Mouse (Mus musculus) lung, postnatal 4 days (tissue): ENCODE data around the gene Celsr3.

ENCODE experiments used
- DNase-seq, 2 experiments: peaks; one replicate each; pipeline ENCODE4 v3.0.0; 2021

Celsr3 gene

DNA sequence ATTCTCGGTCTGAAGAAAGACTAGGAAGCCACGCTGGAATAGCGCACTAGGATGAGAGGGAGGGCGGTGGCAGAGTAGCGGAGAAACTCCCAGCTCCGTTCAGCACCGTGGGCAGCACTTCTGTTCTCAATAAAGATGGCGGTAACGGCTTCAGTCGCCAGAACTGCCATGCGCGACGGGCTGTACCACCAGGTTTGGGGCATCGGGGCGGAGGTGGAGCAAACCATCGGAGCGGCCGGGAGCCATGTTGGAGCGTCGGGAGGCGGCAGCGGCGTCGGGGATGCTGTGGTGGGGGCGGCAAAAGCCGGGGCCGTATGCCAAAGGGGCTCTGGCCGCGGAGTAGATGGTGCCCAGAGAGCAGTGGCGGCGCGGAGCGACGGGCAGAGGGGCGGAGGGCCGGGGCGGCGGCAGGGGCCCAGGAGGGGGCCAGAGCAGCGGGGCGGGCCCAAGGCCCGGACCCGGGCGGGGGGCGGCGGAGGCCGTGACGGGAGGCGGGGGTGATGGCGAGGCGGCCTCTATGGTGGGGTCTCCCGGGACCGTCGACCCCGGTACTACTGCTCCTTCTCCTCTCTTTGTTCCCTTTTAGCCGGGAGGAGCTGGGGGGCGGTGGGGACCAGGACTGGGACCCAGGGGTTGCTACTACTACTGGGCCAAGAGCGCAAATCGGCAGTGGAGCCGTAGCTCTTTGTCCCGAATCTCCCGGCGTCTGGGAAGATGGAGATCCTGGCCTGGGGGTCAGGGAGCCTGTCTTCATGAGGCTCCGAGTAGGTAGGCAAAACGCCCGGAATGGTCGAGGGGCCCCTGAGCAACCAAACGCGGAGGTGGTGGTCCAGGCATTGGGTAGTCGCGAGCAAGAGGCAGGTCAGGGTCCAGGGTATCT is at the start of gene Celsr3:
Gene Celsr3 (plus strand): TSS at position 501 of the 880 bp plus-strand sequence.
- peak; percentile 58 to 61 for DNase-seq

DNA sequence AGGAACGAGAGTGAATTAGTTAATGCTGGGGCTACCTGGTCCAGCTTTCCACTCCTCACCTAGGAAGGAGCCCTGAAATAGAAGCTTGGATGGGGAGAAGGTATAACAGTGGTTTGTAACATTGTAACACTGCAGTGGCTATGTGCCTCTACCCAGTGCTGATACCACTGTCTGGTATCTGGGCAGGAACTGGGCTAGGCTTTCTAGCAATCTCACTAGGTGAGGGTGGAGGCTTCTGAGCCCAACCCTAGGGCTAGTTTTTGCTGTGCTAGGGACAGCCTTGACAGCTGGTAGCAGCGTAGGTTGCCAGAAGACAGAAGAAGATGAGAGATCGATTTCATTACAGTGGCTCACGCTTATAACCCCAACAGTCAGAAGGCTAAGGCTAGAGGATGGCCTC is 49.5 kb upstream of the Celsr3 start:
- no peak for DNase-seq

DNA sequence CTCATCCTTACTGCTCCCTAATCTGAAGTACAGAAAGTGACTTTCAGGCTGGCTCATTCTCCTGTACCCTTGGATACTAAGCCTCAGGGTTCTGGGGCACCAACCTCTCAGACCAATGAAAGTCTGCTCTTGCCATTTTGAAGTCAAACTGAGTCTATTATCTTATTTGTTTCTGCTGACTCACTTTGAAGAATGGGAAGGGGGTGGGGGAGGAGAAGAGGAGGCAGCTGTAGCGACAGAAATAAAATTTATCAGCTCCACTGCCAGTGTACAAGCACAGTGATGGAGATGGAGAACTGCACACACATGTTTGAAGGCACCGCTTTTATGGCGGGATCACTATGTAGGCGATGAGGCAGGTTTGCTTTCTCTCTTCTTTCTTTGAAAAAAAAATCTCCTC is 48.8 kb upstream of the Celsr3 start:
- DNase-seq, result no peak

DNA sequence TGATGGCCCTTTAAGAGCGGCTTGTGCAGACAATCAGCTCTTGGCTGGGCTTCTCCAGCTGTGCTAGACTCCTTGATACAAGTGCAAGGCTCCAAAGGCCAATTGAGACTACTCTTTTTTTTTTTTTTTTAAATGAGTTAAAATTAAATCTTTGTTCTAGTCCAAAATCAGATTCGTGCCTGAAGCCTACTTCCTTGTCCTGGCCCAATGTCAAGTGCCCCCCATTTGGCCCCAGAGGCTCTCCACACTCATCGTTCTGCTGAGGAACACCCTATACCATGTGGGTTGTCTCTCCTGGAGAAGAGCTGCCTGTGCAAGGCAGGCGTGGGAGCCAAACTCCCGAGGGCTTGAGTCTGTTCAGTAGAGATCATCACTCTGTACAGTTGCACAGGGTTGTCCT is 45.2 kb upstream of the Celsr3 start:
- DNase-seq, result no peak

DNA sequence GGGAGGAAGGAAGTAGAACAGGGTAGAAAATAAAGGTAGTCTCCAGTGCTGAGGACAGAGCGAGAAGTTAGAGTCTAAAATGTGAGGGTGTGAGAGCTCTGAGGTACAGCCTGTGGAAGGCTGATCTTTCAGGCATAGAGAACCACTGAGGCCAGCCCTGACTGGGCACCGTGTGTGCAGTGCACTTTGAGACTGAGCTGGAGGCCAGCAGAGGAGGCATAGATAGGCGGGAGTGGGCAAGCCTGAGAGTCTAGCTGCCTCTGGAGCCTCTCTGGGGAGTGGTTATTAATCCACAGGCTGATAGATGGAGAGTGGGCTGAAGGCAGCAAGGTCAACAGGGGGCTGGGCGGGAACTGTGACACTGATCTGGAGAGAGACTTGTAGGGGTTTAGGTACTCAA is 44.2 kb upstream of the Celsr3 start:
- DNase-seq, result no peak

DNA sequence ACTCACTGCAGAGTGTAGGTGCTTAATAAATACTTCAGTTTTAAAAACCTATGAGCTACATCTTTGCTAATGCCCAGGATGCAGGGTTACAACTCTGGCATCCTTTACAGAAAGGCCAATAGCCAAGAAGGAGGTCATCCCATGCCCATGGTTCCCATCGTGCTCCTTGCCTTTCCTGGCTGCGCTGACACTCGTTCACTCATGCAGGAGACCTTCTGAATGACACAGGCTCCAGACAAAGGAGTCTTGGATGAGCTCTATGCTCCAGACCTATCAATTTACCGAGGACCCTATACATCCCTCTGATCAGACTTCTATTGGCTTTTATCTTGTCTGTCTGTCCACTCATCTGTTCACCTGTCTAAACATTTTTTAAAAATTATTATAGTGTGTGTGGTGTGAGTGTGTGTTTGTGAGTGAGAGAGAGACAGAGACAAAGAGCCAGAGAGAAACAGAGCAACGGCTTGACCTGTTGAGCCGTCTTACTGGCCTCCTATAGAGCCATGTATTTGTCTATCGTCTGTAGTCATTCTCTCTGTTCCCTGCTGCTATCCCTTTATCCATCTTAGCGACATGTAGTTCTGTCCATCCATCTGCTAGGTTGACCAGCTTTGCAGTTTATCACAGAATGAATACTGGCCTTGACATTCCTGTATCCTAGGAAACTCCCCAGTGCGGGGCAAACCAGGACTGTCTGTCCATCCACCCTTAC is 43.1 kb upstream of the Celsr3 start:
- no peak for DNase-seq

DNA sequence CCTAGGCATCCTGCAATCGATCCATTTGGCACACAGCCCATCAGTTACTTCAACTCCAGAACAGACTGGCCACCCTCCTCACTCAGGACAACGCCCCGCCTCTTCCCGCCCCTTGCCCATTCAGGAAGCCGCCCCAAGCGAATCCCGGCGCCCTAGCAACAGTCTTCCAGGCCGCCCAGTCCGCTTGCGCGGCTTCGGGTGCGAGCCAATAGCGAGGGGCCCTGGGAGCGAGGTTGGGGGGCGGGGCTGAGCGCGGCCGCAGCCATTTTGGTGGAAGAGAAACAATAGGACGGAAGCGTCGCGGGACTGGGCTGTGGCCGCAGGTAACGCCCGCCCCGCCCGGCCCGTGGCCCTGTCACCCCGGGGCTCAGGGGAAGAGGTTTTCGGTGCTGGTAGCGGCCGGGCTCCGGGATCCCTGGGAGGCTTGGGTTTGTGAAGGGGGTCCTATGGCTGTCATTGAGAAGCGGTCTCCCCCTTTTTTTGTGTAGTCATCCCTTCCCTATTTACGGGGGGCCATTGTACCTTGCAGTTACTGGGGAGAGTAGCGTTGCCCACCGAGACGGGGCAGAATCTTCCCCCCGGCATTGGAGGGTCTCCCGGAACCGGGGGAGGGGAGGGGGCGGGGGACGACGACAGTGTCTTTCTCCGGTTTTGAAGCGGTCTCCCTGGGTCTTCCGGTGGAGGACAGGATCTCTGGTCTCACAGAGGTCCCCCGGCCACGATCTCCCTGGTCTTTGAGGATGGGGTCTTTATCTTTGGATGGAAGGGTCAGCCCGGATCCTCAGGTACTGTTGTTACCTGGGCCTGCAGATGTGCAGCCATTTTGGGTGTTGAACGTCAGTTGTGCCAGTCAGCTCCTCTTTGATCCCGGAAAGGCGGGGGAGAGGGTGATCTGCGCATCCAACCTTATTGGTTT is 42.3 kb upstream of the Celsr3 start, which contains the start of gene Ip6k2:
Gene Ip6k2 (plus strand): TSS at position 249 of the 916 bp plus-strand sequence.
- peak; percentile 98 for DNase-seq

DNA sequence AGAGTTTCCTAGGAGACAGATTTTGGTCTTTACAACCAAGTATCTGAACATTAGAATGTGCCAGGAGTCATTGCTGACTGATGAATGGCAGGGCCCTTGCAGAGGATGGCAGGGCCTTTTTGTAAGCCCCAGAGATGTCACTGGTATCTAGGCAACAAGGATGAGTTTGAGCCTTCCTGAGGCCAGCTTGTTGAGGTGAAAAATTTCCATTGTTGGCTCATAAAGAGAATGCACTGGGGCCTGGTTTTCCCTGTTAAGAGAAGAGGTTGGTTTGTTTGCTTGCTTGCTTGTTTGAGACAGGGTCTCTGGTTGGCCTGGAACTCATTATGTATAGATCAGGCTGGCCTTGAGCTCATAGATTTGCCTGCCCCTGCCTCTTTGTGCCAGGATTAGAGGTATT is 40.7 kb upstream of the Celsr3 start:
- no peak for DNase-seq

DNA sequence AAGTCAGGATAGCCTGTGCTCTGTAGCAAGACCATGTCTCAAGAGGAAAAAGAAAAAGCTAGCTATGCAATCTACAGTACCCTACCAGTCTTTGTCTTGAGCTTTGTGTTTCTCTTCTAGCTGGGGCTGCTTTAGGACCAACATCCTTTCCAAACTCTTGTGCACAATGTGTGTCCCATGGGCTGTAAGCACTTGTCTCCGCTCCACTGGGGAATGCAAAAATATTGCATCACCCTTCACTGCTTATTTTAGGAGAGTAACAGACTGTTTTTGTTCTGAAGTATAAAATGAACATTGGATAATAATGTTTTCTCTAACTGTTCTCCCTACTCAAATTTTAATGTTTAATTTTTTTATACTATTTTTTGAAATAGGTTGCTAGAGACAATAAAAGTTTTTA is 39.6 kb upstream of the Celsr3 start:
- DNase-seq, result no peak

DNA sequence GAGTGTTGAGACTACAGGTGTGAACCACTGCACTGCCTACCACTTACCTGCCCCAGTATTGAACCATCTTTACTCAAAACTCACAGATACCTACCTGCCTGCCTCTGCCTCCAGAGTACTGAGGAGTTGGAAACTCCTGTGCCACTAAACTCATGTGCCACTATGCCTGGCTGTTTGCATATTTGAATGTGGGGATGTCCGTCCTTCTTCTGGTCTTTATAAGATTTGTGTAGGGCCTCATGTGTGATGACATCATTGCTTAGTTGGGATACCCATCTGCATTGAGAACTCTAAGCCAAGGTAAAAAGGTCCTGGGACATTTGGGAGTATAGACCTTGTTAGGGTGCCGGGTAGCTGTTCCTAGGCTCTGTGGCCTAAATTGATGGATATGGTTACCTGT is 39.0 kb upstream of the Celsr3 start:
- no peak for DNase-seq

DNA sequence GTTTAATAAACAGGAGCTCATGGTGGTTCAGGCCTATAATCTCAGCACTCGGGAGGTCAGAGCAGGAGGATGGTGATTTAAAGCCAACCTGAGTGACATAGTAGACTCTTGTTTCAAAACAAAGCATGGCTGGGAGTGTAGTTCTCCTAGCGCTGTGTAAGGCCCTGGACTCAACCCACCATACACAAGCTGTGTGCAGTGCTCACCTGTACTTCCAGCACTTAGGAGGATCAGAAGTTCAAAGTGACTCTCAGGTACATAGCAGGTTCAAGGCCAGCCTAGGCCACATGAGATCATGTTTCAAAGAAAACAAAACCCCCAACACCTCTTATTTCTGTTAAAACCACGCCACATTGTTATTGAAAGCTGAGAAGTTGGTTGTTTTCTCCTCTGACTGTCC is 37.4 kb upstream of the Celsr3 start:
- DNase-seq, result no peak

DNA sequence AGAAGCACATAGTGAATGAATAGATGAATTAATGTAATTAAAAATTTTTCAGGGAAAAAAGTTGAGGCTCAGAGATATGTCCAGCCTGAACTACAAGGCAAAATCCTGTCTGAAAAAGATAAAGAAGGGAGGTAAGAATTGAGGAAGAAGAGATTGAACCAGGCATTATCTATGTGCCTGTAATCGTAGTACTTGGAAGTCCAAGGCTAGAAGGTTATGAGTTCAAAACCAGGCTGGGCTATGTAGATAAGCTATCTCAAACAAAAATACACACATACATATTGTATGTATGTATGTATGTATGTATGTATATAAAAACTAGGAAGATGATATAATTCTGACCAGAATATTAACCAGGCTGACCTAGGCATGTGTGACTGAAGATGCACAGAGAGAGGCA is 33.8 kb upstream of the Celsr3 start:
- no peak for DNase-seq

DNA sequence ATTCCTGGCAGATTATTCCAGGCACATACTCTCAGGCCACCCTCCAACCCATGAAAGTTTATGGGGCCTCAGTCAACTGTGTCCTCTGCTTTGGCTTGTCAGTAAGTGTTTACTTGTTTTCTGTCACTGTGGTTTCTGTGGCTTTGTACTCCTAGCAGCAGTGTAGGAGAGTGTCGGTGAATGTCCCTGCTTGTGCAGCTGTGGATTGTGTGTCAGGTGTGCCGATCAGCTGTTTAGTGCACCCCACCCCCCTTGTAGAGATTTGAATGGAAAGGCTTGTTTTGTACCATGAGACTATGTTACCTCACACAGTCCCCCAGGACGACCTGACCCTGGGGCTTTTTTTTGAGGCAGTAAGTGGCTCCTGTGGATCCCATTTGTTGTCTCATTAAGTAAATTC is 33.4 kb upstream of the Celsr3 start:
- DNase-seq, result no peak

DNA sequence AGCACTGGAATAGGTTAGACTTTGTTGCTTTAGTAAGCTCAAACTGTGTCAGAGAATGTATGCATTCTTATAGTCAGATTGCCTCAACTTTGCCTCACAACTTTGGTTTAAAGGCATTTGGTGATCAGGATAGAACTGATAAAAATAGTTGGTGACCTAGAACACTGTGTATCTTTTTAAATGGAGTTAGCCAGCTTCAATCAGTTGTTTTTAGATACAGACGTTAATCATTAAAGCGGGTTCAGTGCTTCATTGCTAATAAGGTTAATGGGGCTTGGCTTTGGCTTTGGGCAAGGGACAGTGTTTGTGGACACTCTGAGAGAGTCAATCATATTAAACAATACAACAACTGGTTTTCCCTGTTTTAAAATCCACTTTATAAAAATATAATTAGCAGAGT is 30.8 kb upstream of the Celsr3 start:
- no peak for DNase-seq

DNA sequence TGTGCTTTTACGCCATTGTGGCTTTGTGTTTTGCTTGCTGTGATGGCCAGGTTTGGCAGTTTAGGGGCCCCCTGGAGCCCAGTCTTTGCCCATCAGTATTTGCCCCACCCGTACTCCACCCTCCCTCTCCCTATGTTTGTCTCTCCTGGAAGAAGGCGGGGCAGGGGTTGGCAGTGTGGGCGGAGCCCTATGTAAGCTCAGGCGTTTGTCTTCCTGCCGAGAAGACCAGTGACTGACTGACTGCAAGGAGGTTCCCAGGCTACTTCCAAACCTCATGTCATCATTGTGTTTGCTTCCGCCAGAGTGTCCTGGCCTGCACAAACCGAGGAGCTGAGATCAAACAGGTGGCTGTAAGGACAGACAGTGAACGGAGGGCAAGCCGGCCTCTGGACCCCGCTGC is 30.4 kb upstream of the Celsr3 start:
- DNase-seq, result peak; percentile 60 to 75

DNA sequence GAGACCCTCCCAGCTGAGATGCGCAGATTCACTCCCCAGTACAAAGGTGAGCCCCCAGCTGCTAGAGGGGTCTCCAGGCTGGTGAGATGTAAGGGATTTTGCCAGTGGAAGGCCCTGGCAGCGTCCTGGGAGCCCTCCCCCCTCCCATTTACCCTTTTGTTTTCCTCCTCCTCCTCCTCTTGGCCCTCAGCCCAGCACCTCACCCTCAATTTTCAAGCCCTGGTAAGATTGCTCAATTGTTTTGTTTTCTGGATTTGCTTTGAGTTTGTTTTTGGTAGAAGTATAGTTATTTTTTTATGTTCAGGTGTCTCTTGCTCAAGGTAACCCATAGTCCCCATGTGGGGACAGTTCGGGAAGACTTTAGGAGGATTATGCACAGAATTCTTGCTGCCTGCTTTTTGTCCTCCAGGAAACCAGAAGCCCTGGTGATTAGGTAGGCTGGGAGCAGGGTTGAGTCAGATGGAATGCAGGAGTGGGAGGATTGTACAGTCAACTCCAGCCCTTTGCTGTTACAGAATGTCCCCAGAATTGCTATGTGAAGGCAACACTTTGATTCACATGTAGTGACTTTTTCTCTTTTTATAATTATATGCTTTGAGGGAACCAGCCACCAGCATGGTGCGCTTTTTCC is 29.7 kb upstream of the Celsr3 start:
- no peak for DNase-seq

DNA sequence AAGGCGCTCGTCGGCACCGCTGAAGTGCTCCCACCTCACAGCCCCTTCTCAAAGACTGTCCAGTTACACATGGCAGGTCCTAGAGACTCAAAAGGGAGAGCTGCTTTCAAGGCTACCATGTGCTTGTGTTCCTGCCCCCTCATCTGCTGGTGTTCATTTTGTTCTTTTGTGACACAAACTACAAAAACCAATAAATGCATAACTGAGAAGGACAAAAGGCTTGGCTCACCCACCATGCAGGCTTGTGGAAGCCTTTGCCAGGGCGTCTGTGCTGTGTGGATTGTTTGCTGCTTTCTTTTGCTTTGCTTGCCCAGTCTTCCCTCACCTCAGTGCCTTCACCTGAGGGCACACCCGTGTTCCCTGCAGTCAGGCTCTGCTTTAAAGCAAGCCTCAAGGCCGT is 28.6 kb upstream of the Celsr3 start:
- no peak for DNase-seq

DNA sequence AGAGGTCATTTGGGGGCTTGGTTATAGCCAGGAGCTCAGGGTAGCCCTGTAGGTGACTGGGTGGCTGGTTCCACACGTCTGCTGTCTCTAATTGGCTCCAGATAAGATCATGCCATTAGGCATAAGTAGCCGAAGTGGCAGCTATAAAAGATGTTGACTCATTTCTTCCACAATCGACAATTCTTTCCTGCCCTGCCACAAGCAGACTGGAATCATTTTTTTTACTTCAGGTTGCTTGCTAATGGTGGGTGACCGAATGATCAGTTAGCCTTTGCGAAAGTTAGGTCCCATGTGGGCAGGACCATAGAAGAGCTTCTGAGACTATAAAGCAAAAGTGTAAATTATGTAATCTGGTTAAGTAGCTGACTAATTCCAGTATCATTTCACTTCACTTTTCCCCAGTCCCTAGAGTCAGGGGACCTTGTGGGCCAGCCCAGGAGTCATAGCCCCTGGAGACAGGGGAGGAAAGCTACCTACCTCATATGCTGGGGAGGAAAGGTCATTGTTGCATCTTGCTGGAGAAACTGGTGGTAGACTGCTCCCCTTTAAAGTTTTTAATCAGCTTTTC is 27.5 kb upstream of the Celsr3 start:
- no peak for DNase-seq

DNA sequence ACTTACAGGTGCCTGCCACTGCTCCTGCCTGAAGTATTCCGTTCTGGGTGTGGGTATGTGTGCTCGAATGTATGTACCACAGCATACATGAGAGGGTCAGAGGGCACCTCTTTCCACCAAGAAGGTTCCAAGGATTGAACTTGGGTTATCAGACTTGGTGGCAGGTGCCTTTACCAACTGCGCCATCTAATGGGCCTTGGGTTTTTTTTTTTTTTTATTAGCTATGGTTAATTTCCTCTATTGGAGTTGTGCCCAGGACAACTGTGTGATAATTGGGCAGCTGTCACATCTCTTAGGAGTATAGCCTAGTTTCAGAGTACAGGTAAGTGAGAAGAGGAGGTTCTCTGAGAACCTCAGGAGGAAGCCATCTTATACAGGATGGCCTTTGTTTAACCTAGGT is 26.6 kb upstream of the Celsr3 start:
- no peak for DNase-seq

DNA sequence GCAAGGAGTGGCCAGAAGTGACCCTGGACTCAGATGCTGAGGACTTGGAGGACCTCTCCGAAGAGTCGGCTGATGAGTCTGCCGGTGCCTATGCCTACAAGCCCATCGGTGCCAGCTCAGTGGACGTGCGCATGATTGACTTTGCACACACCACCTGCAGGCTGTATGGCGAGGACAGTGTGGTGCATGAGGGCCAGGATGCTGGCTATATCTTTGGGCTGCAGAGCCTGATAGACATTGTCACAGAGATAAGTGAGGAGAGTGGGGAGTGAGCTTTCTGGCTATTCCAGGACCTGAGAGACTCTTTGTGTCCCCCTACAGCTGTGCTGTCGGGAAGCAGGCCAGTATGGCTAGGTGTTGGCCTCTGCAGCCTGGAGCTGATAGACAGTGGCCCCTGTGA is 20.4 kb upstream of the Celsr3 start:
- DNase-seq, result no peak

DNA sequence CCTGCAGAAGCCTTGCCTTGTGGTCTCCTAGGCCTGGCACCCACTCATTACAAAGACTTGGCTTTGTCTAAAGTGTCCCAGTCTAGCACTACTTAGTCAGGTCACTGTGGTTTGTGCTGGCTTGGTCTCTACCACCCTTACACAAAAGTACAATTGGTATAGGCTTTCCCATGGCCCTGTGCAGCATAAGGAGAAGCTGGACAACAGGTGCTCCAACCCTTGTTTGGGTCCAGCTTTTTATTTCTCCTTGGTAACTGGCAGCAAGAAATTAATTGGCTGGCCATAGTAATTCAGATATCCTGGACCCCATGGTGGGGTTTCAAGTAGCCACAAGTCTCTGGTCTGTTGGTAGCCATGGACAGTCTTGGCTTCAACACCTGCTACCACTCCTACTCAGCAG is 19.7 kb upstream of the Celsr3 start:
- DNase-seq, result no peak

DNA sequence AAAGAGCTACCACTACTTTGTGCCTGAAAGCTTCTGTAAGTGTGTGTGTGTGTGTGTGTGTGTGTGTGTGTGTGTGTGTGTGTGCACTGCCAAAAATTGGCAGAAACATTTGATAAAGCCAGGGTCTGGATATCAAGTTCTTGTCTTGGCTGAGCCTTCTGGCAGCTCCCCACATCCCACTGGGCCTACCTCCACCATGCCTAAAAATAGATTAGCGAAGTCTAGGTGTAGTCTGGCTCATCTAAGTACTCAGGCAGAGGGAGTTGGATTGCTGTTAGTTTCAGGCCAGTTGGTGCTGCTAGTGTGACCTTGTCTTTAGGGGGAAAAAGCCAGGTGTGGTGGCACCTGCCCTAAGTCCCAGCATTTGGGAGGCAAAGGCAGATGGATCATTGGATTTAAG is 19.3 kb upstream of the Celsr3 start:
- DNase-seq, result no peak
